Mouse (Mus musculus) MEL (cell line): ENCODE results near the gene Pptc7. TPM values are rescaled to one million over a fixed set of nuclear protein-coding genes. Genes with fewer than 3 reads are reported as not detected.

Source experiments
- DNase-seq: peaks from one replicate; pipeline ENCODE4 v3.0.0; 2011; ENCODE audit warnings: low read depth, low spot score
- H3K27ac ChIP-seq: 2 replicates; pipeline ENCODE4 v1.5.1; 2012; ENCODE audit warnings: low read depth, mild to moderate bottlenecking, control low read depth, low read length, moderate library complexity; ENCODE audit not compliant: control insufficient read depth
- H3K27me3 ChIP-seq, 2 experiments: fragments of 150-350 bp in 1 of 2; sonication (generic) in 1 of 2; 2 replicates each; pipeline ENCODE4 v1.6.1; 2012; ENCODE audit warnings: low read length in 2 of 2, mild to moderate bottlenecking in 2 of 2, improper control_type of control experiment in 1 of 2, moderate library complexity in 1 of 2; ENCODE audit not compliant: insufficient read depth in 2 of 2, control insufficient read depth in 1 of 2
- H3K36me3 ChIP-seq, 2 experiments: 2 replicates each; pipeline ENCODE4 v1.6.1; 2012 to 2014; ENCODE audit warnings: low read length in 2 of 2, improper control_type of control experiment in 1 of 2, inconsistent platforms in 1 of 2, mild to moderate bottlenecking in 1 of 2; ENCODE audit not compliant: insufficient read depth in 2 of 2, control insufficient read depth in 1 of 2
- H3K4me1 ChIP-seq, 2 experiments: fragments of 150-350 bp in 1 of 2; sonication (generic) in 1 of 2; 2 replicates each; pipeline ENCODE4 v1.6.1; 2012; ENCODE audit warnings: low read length in 2 of 2, improper control_type of control experiment in 1 of 2, mild to moderate bottlenecking in 1 of 2; ENCODE audit not compliant: insufficient read depth in 2 of 2, control insufficient read depth in 1 of 2
- H3K4me3 ChIP-seq, 2 experiments: fragments of 150-350 bp in 1 of 2; sonication (generic) in 1 of 2; 2 replicates each; pipeline ENCODE4 v1.5.1; 2012; ENCODE audit warnings: low read depth in 2 of 2, low read length in 2 of 2, mild to moderate bottlenecking in 2 of 2, moderate library complexity in 2 of 2, control low read depth in 1 of 2, improper control_type of control experiment in 1 of 2; ENCODE audit not compliant: control insufficient read depth in 1 of 2, insufficient read depth in 1 of 2
- H3K79me2 ChIP-seq: 2 replicates; pipeline ENCODE4 v1.6.1; 2012; ENCODE audit warnings: mild to moderate bottlenecking, low read length, moderate library complexity; ENCODE audit not compliant: control insufficient read depth, poor library complexity, insufficient read depth
- H3K9ac ChIP-seq: 2 replicates; pipeline ENCODE4 v1.6.1; 2012; ENCODE audit warnings: low read depth, mild to moderate bottlenecking, control low read depth, low read length, moderate library complexity; ENCODE audit not compliant: control insufficient read depth, poor library complexity, severe bottlenecking
- H3K9me3 ChIP-seq: fragments of 150-350 bp; sonication (generic); replicated peaks from 2 replicates; pipeline ENCODE4 v1.6.1; 2012; ENCODE audit warnings: mild to moderate bottlenecking, low read length, improper control_type of control experiment, moderate library complexity; ENCODE audit not compliant: insufficient read depth
- BHLHE40 ChIP-seq: IDR thresholded peaks from 2 replicates; pipeline ENCODE4 v1.6.1; 2012; ENCODE audit warnings: low read depth, mild to moderate bottlenecking, inconsistent platforms, low read length, improper control_type of control experiment, borderline replicate concordance
- CHD1 ChIP-seq: IDR thresholded peaks from 2 replicates; pipeline ENCODE4 v1.6.1; 2012; ENCODE audit warnings: low read depth, mild to moderate bottlenecking, inconsistent platforms, low read length, improper control_type of control experiment
- CHD2 ChIP-seq: IDR thresholded peaks from 2 replicates; pipeline ENCODE4 v1.6.1; 2011; ENCODE audit warnings: low read length, improper control_type of control experiment
- EP300 ChIP-seq, 2 experiments: IDR thresholded peaks; 2 replicates each; pipeline ENCODE4 v1.6.1; 2011; ENCODE audit warnings: improper control_type of control experiment in 2 of 2, low read length in 2 of 2, low read depth in 1 of 2, mild to moderate bottlenecking in 1 of 2
- GABPA ChIP-seq: IDR thresholded peaks from 2 replicates; pipeline ENCODE4 v1.6.1; 2012; ENCODE audit warnings: low read depth, mild to moderate bottlenecking, inconsistent platforms, low read length, improper control_type of control experiment, moderate library complexity
- KAT2A ChIP-seq: conservative IDR thresholded peaks from 2 replicates; pipeline ENCODE4 v1.6.1; 2012; ENCODE audit warnings: low read depth, low read length, improper control_type of control experiment, inconsistent platforms
- MAFK ChIP-seq: IDR thresholded peaks from 2 replicates; pipeline ENCODE4 v1.6.1; 2011; ENCODE audit warnings: low read depth, mild to moderate bottlenecking, low read length, improper control_type of control experiment, borderline replicate concordance
- MAX ChIP-seq: IDR thresholded peaks from 2 replicates; pipeline ENCODE4 v1.6.1; 2011; ENCODE audit warnings: low read length, improper control_type of control experiment
- MAZ ChIP-seq: IDR thresholded peaks from 2 replicates; pipeline ENCODE4 v1.6.1; 2012; ENCODE audit warnings: low read depth, mild to moderate bottlenecking, inconsistent platforms, low read length, improper control_type of control experiment
- MXI1 ChIP-seq: IDR thresholded peaks from 2 replicates; pipeline ENCODE4 v1.6.1; 2011; ENCODE audit warnings: mild to moderate bottlenecking, low read depth, low read length, improper control_type of control experiment
- MYC ChIP-seq: IDR thresholded peaks from 2 replicates; pipeline ENCODE4 v1.6.1; 2011; ENCODE audit warnings: low read depth, mild to moderate bottlenecking, low read length, improper control_type of control experiment, moderate library complexity
- NRF1 ChIP-seq: IDR thresholded peaks from 2 replicates; pipeline ENCODE4 v1.6.1; 2014; ENCODE audit warnings: low read depth, mild to moderate bottlenecking, inconsistent platforms, low read length, improper control_type of control experiment, moderate library complexity; ENCODE audit not compliant: poor library complexity, insufficient read depth, severe bottlenecking
- POLR2AphosphoS5 ChIP-seq: IDR thresholded peaks from 2 replicates; pipeline ENCODE4 v1.6.1; 2012; ENCODE audit warnings: low read depth, borderline replicate concordance, mild to moderate bottlenecking, inconsistent platforms, low read length, moderate library complexity, mixed read lengths
- RAD21 ChIP-seq: IDR thresholded peaks from 2 replicates; pipeline ENCODE4 v1.6.1; 2011; ENCODE audit warnings: mild to moderate bottlenecking, low read depth, low read length, improper control_type of control experiment
- SIN3A ChIP-seq: IDR thresholded peaks from 2 replicates; pipeline ENCODE4 v1.6.1; 2012; ENCODE audit warnings: low read length, improper control_type of control experiment, inconsistent platforms
- TBP ChIP-seq: IDR thresholded peaks from 2 replicates; pipeline ENCODE4 v1.8.0; 2011; ENCODE audit warnings: low read depth, low read length, improper control_type of control experiment
- UBTF ChIP-seq: IDR thresholded peaks from 2 replicates; pipeline ENCODE4 v1.6.1; 2012; ENCODE audit warnings: low read depth, mild to moderate bottlenecking, inconsistent platforms, low read length, improper control_type of control experiment, moderate library complexity, borderline replicate concordance; ENCODE audit not compliant: insufficient read depth
- USF1 ChIP-seq: IDR thresholded peaks from 2 replicates; pipeline ENCODE4 v1.6.1; 2014; ENCODE audit warnings: low read depth, mild to moderate bottlenecking, inconsistent platforms, low read length, improper control_type of control experiment, moderate library complexity
- USF2 ChIP-seq, 2 experiments: IDR thresholded peaks; 2 replicates each; pipeline ENCODE4 v1.6.1; 2011 to 2012; ENCODE audit warnings: improper control_type of control experiment in 2 of 2, low read length in 2 of 2, borderline replicate concordance in 1 of 2, inconsistent platforms in 1 of 2, low read depth in 1 of 2, mild to moderate bottlenecking in 1 of 2; ENCODE audit not compliant: insufficient read depth in 1 of 2
- ZMIZ1 ChIP-seq: IDR thresholded peaks from 2 replicates; pipeline ENCODE4 v1.6.1; 2012; ENCODE audit warnings: low read depth, mild to moderate bottlenecking, inconsistent platforms, low read length, improper control_type of control experiment, moderate library complexity
- ZNF384 ChIP-seq: IDR thresholded peaks from 2 replicates; pipeline ENCODE4 v1.6.1; 2012; ENCODE audit warnings: low read depth, mild to moderate bottlenecking, inconsistent platforms, low read length, improper control_type of control experiment
- polyA plus RNA-seq, 2 experiments: library from polyadenylated mRNA; stranded (reverse) in 1 of 2; unstranded in 1 of 2; fragments of >175 nt in 1 of 2; fragments of >200 nt in 1 of 2; gene quantifications; 2 replicates each; pipeline versions ENCODE4 v1.2.1 to v1.2.4; 2012; ENCODE audit warnings: low replicate concordance in 2 of 2, low read depth in 1 of 2; ENCODE audit not compliant: insufficient read length in 2 of 2, insufficient read depth in 1 of 2, missing spikeins in 1 of 2
- total RNA-seq: library from RNA; depleted of rRNA; stranded (reverse); fragments of 300-350 nt; gene quantifications from 2 replicates; pipeline ENCODE4 v1.2.3, GENCODE M21; 2012

The Pptc7 gene
- total and polyA plus RNA-seq, 3 experiments: 17.3 to 22.3 TPM; not detected in 1

DNA sequence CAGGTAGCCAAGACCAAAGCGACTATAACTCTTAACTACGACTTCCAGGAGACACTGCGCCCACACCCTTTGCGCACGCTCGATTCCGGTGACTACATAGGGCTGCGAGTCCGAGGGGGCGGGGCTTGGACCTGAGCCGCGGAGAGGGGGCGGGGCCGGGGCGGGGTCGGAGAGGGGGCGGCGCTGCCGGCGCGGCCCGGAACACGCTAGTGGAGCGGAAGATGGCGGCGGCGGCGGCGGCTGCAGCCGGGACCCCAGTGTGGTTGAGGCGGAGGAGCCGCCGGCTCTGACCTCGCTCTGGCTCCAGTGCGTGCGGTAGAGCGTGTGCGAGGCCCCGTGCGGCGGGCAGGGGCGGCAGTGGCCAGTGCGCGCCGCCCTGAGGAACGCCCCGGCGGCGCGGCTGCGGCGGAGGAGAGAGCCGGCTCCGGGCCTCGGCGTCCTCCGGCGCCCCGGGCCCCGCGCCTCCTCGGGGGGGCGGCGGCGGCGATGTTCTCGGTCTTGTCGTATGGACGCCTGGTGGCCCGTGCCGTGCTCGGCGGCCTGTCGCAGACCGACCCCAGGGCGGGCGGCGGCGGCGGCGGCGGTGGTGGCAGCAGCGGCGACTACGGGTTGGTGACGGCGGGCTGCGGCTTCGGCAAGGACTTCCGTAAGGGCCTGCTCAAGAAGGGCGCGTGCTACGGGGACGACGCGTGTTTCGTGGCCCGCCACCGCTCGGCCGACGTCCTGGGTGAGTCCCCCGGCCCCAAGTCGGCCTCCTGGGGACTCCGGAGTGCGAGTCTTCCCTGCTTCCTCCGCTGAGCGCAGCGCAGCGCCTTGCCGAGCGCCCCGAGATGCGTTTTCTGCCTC is at the start of gene Pptc7 (continued):
- no peak; the same call in 1 of the 2 replicates for TF ChIP-seq MYC
- no peak for TF ChIP-seq USF1
- TF ChIP-seq CHD2: no peak
- TF ChIP-seq EP300 (IDR thresholded peaks at IDR 0.05; ENCODE audit: low read depth in 1 of 2, low read length in 2 of 2): no peak
- no peak for TF ChIP-seq POLR2AphosphoS5

DNA sequence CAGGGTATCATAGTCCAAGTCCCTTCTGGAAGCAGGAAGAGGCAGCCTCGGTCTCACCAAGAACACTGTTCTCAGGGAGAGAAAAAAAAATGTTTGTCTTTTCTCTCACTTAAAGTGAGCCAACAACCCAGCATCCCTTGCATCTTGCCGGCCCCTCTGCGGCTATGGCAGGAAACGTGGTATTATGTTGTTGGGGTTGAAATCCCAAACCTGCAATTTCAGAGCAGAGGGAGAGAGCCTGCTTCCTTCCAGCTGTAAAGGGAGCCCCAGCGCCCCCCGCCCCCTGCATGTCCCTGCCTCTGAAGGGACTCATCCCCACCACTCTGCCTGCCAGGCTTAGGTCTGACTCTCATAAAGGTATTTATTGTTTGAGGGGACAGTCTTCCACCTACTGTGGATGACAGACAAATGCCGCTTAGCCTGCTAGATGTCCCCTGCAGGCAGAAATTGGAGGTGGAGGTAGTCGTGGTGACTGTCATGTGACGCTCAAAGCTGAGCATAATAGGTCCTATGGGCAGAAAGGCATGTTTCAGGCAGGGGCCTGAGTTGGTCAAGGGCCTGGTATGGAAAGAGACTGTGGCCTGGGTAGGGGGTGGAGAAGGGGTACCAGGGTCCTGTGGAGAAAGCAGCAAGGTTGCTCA is 48.8 kb upstream of the Pptc7 start:
- H3K27ac ChIP-seq: no peak overlapping the region
- H3K36me3 ChIP-seq: no peaks in the 10 kb centered on the region
- no peaks in the 10 kb centered on the region for H3K9me3 ChIP-seq
- no peaks in the 10 kb centered on the region for H3K79me2 ChIP-seq
- DNase-seq: no peak
- H3K9ac ChIP-seq: no peak overlapping the region
- no peaks in the 10 kb centered on the region for H3K27me3 ChIP-seq
- no peak overlapping the region for H3K4me3 ChIP-seq
- H3K4me1 ChIP-seq: no peaks in the 10 kb centered on the region
- TF ChIP-seq MAX (no peak), GABPA (no peak), EP300 (IDR thresholded peaks at IDR 0.05; ENCODE audit: low read depth in 1 of 2, low read length in 2 of 2) (no peak), KAT2A (no peak), ZMIZ1 (no peak), MAZ (no peak), SIN3A (no peak), TBP (no peak), CHD2 (no peak), MXI1 (no peak), MYC (no peak), MAFK (no peak), RAD21 (no peak), BHLHE40 (no peak), CHD1 (no peak), USF2 (IDR thresholded peaks at IDR 0.05; ENCODE audit: borderline replicate concordance in 1 of 2, insufficient read depth in 1 of 2, low read depth in 1 of 2, low read length in 2 of 2) (no peak), UBTF (no peak), POLR2AphosphoS5 (no peak), ZNF384 (no peak), NRF1 (no peak)
